Mouse (Mus musculus) lung, adult 2 months (tissue): ENCODE measurements at regions not wholly inside any gene's neighbourhood (a gene's known extent, or its start where the extent isn't known, plus 50 kb on each side); places are given as distances from the start of the nearest gene placed in this dataset.

Experiments used
- DNase-seq: peaks from one replicate; pipeline ENCODE4 v3.0.0; 2022
- H3K4me1 ChIP-seq: fragments of 200-500 bp; 2 replicates; pipeline ENCODE4 v1.6.1; 2011; ENCODE audit warnings: low read length; ENCODE audit not compliant: control insufficient read depth, insufficient read depth
- H3K4me3 ChIP-seq: fragments of 200-500 bp; replicated peaks from 2 replicates; pipeline ENCODE3; 2011; ENCODE audit warnings: low read depth, mild to moderate bottlenecking, control low read depth, low read length; ENCODE audit errors: extremely low read depth
- CTCF ChIP-seq: fragments of 200-500 bp; IDR thresholded peaks from 2 replicates; pipeline ENCODE4 v1.5.1; 2011; ENCODE audit warnings: mild to moderate bottlenecking, low read length, control low read depth; ENCODE audit not compliant: insufficient read depth
- POLR2A ChIP-seq: fragments of 200-500 bp; IDR thresholded peaks from 2 replicates; pipeline ENCODE4 v1.6.1; 2011; ENCODE audit warnings: low read depth, mild to moderate bottlenecking, control low read depth, low read length, borderline replicate concordance; ENCODE audit errors: extremely low read depth
- WGBS: fragments of 180-500 bp; shearing (Covaris S2); methylation state at CpG from one replicate; pipeline ENCODE4 v1.1.7; 2018; 5-methylcytosine and 5-hydroxymethylcytosine counted together

GRCm38 (mm10) chr12:55933417-55933816, 97.3 kb downstream of the Brms1l start:
- H3K4me1 ChIP-seq: no peaks in the 10 kb centered on the region

GRCm38 (mm10) chr12:55930468-55930867, 94.3 kb downstream of the Brms1l start:
- Histone ChIP-seq H3K4me1 (no peaks in the 10 kb centered on the region), H3K4me3 (no peak overlapping the region)
- TF ChIP-seq POLR2A (no peak), CTCF (no peak)
- peak; percentile 28 for DNase-seq
- 54% methylated on average over 4 of the region's 4 CpGs for WGBS

More at GRCm38 (mm10) chr12:55933417-55933816, 97.3 kb downstream of the Brms1l start:
- TF ChIP-seq CTCF: no peak
- TF ChIP-seq POLR2A: no peak
- no peak overlapping the region for H3K4me3 ChIP-seq
- WGBS: 65% methylated on average over 11 of the region's 11 CpGs
- DNase-seq: no peak

- 78% methylated on average over 1 of the region's 1 CpGs for WGBS
- TF ChIP-seq CTCF: no peak
- no peak for TF ChIP-seq POLR2A
- no peaks in the 10 kb centered on the region for H3K4me1 ChIP-seq
- no peak for DNase-seq
- no peak overlapping the region for H3K4me3 ChIP-seq
Observed at GRCm38 (mm10) chr12:55926974-55927321, 90.8 kb downstream of the Brms1l start.

- 78% methylated on average over 2 of the region's 2 CpGs for WGBS
- no peak for DNase-seq
- Histone ChIP-seq H3K4me3 (no peak overlapping the region), H3K4me1 (no peaks in the 10 kb centered on the region)
- TF ChIP-seq CTCF: no peak
- no peak for TF ChIP-seq POLR2A
Observed at GRCm38 (mm10) chr12:55926276-55926973, 90.3 kb downstream of the Brms1l start.
